19 mouse cellular contexts compared by ENCODE assay signal in genomic region chr13:112254116-112254515, GRCm38 (mm10). TPM values are rescaled to one million over a fixed set of nuclear protein-coding genes. Genes with fewer than 3 reads are reported as not detected.
DNase-seq lines count a peak whose midpoint lies in the region; ATAC-seq and TF ChIP-seq lines count a peak whose summit lies in the region.
"Had no signal": no experiment of that assay in that cellular context is flagged by ENCODE, and none has a peak within 500 bp of the region (broad histone marks: within the 10 kb centered on the region; RNA-seq: fewer than 3 reads in every experiment).

No protein-coding gene starts in this region.

- H3K9ac ChIP-seq in kidney, embryonic 16.5 days (replicated peaks; ENCODE audit: low read length): no peak overlapping the region
- H3K9ac ChIP-seq in liver, postnatal 0 days (replicated peaks): no peak overlapping the region
- H3K9ac ChIP-seq: heart, embryonic 12.5 days; hindbrain, embryonic 12.5 days; limb, embryonic 12.5 days; liver, embryonic 15.5 days; midbrain, embryonic 15.5 days; stomach, embryonic 15.5 days had no signal

- no peak for TF ChIP-seq CTCF in liver, postnatal 0 days (IDR thresholded peaks at IDR 0.05; ENCODE audit: low read depth)

- TF ChIP-seq EP300 in liver, postnatal 0 days (IDR thresholded peaks at IDR 0.05; ENCODE audit: low read depth): no peak

- 65% methylated on average over 8 of the region's 8 CpGs for WGBS in kidney, embryonic 16.5 days
- 88% methylated on average over 8 of the region's 8 CpGs for WGBS in liver, postnatal 0 days (ENCODE audit: insufficient replicate concordance)

- ATAC-seq in kidney, embryonic 16.5 days (ENCODE audit: low FRiP score, low TSS enrichment): peak; percentile 73; the same call in 1 of the 2 replicates
- no peak for ATAC-seq in liver, postnatal 0 days
- ATAC-seq: intestine, embryonic 16.5 days; midbrain, embryonic 15.5 days had no signal

- peaks cover 8% of the 10 kb centered on the region for H3K9me3 ChIP-seq in kidney, embryonic 16.5 days (ENCODE audit: low read length)
- peaks cover 3% of the 10 kb centered on the region; the same call in 1 of the 2 replicates for H3K9me3 ChIP-seq in liver, postnatal 0 days (ENCODE audit: low read length)
- H3K9me3 ChIP-seq: liver, embryonic 15.5 days; midbrain, embryonic 15.5 days; stomach, embryonic 15.5 days had no signal

- no peak overlapping the region for H3K4me2 ChIP-seq in kidney, embryonic 16.5 days (replicated peaks; ENCODE audit: low read depth, low read length)
- H3K4me2 ChIP-seq in liver, postnatal 0 days (ENCODE audit: low read depth, low read length): no peak overlapping the region
- H3K4me2 ChIP-seq: hindbrain, embryonic 12.5 days; limb, embryonic 12.5 days; liver, embryonic 15.5 days; midbrain, embryonic 15.5 days; stomach, embryonic 15.5 days had no signal

- no peaks in the 10 kb centered on the region for H3K27me3 ChIP-seq in kidney, embryonic 16.5 days (ENCODE audit: insufficient read depth, low read length)
- no peaks in the 10 kb centered on the region for H3K27me3 ChIP-seq in liver, postnatal 0 days (ENCODE audit: insufficient read depth, low read length)
- H3K27me3 ChIP-seq: heart, embryonic 12.5 days; limb, embryonic 12.5 days; liver, embryonic 15.5 days; midbrain, embryonic 15.5 days; stomach, embryonic 15.5 days had no signal

- DNase-seq in adrenal gland, adult (ENCODE audit: inconsistent age in 2 of 2, low spot score in 1 of 2): peak; percentile 70 to 78
- no peak for DNase-seq in adrenal gland, adult 18-20 months (ENCODE audit: low spot score in 2 of 2)
- no peak for DNase-seq in kidney, adult 11 months
- DNase-seq in kidney, postnatal 10 days: peak; percentile 51
- DNase-seq in lung, postnatal 36 days: peak; percentile 56
- no peak for DNase-seq in liver, postnatal 0 days
- DNase-seq in heart, postnatal 36 days: no peak
- DNase-seq: cerebellum, adult 8-10 months; gastrocnemius, postnatal 14 days; thymus, postnatal 14 days had no signal

- H3K4me3 ChIP-seq in kidney, embryonic 16.5 days (ENCODE audit: low read length): no peak overlapping the region
- no peak overlapping the region for H3K4me3 ChIP-seq in liver, postnatal 0 days (ENCODE audit: low read depth, low read length)
- H3K4me3 ChIP-seq: erythroblast, embryonic 14.5 days; heart, embryonic 12.5 days; hindbrain, embryonic 12.5 days; limb, embryonic 12.5 days; liver, embryonic 15.5 days; midbrain, embryonic 15.5 days; stomach, embryonic 15.5 days had no signal

- H3K27ac ChIP-seq in kidney, embryonic 16.5 days (ENCODE audit: low read length): no peak overlapping the region
- H3K27ac ChIP-seq in liver, postnatal 0 days (ENCODE audit: low read depth): no peak overlapping the region
- H3K27ac ChIP-seq: hindbrain, embryonic 12.5 days; limb, embryonic 12.5 days; liver, embryonic 15.5 days; midbrain, embryonic 15.5 days; stomach, embryonic 15.5 days had no signal

- intact Hi-C loops in heart, postnatal 36 days (cut with DNase I): loop anchor here (10.0 kb wide), 1 partner anchor 139 kb away; no protein-coding TSS in a partner anchor

- H3K4me1 ChIP-seq in kidney, embryonic 16.5 days (ENCODE audit: insufficient read depth, low read length): peaks cover 20% of the 10 kb centered on the region
- peaks cover 5% of the 10 kb centered on the region; the same call in 1 of the 2 replicates for H3K4me1 ChIP-seq in liver, postnatal 0 days (ENCODE audit: insufficient read depth)
- H3K4me1 ChIP-seq: midbrain, embryonic 15.5 days had no signal

- H3K36me3 ChIP-seq in kidney, embryonic 16.5 days (ENCODE audit: insufficient read depth, low read length): no peaks in the 10 kb centered on the region
- H3K36me3 ChIP-seq in liver, postnatal 0 days (replicated peaks; ENCODE audit: insufficient read depth, low read length): no peaks in the 10 kb centered on the region
- H3K36me3 ChIP-seq: heart, embryonic 12.5 days; hindbrain, embryonic 12.5 days; limb, embryonic 12.5 days; liver, embryonic 15.5 days; midbrain, embryonic 15.5 days; stomach, embryonic 15.5 days had no signal

RNA-seq across cellular contexts. Expression of gene Ankrd55, which starts 34.1 kb away (rescaled TPM):
- total RNA-seq in adrenal gland, adult 18-20 months (2021): 1 to 10 TPM in 1 of 2 experiments, under 1 TPM in 1; 0.80 to 4.8 TPM
- polyA plus RNA-seq in kidney, embryonic 16.5 days (2015; fragmentation: Nextera tagmentation; extraction: Ambion mirVana): 0.27 and 0.30 TPM in 2 replicates
- polyA plus RNA-seq in liver, postnatal 0 days (2015; fragmentation: Nextera tagmentation; extraction: Ambion mirVana): 1.3 and 1.5 TPM in 2 replicates
- under 1 TPM; 0.92 to 1.00 TPM for total RNA-seq in heart, postnatal 36 days (2021)
- polyA plus RNA-seq: erythroblast, embryonic 14.5 days had no signal

Comparison
In these comparisons a context has a peak if more than half of its experiments do, and no peak if none do; other contexts are left out.
1. DNase-seq: peak in adrenal gland, adult (2 of 2), kidney, postnatal 10 days (single experiment) and lung, postnatal 36 days (single experiment); none in adrenal gland, adult 18-20 months (0 of 2), kidney, adult 11 months (single experiment), liver, postnatal 0 days (single experiment) and heart, postnatal 36 days (0 of 2).